Mouse (Mus musculus): ENCODE data around the gene Gal.

The Gal gene

GRCm38 (mm10) chr19:3419251-3419650, 4.9 kb upstream of the Gal start:
- DNase-seq (ENCODE audit: low spot score) = no peak

GRCm38 (mm10) chr19:3405531-3406281, 8.6 kb downstream of the Gal start:
- no peak for DNase-seq (ENCODE audit: low spot score)

- DNase-seq (ENCODE audit: low spot score) = no peak
These were observed 10.3 kb downstream of the Gal start for GRCm38 (mm10) chr19:3404030-3404429.

- DNase-seq (ENCODE audit: low spot score) = no peak
These were observed 12.0 kb downstream of the Gal start for GRCm38 (mm10) chr19:3402390-3402789.

- DNase-seq (ENCODE audit: low spot score) = no peak
These were observed 12.4 kb downstream of the Gal start for GRCm38 (mm10) chr19:3401943-3402342.

GRCm38 (mm10) chr19:3401504-3401903, 12.8 kb downstream of the Gal start:
- DNase-seq (ENCODE audit: low spot score) = no peak

GRCm38 (mm10) chr19:3400057-3400456, 14.3 kb downstream of the Gal start:
- DNase-seq (ENCODE audit: low spot score) = no peak

GRCm38 (mm10) chr19:3394216-3394615, 20.1 kb downstream of the Gal start:
- DNase-seq (ENCODE audit: low spot score) = no peak

- DNase-seq (ENCODE audit: low spot score) = no peak
These were observed 22.0 kb downstream of the Gal start for GRCm38 (mm10) chr19:3392384-3392783.

GRCm38 (mm10) chr19:3389089-3389488, 25.3 kb downstream of the Gal start:
- peak; percentile 81 for DNase-seq (ENCODE audit: low spot score)

GRCm38 (mm10) chr19:3388629-3389057, 25.7 kb downstream of the Gal start, which contains the start of gene Tesmin:
Gene Tesmin (plus strand): TSS chr19:3388857.
- DNase-seq (ENCODE audit: low spot score) = peak; percentile 76

- no peak for DNase-seq (ENCODE audit: low spot score)
These were observed 26.3 kb downstream of the Gal start for GRCm38 (mm10) chr19:3388061-3388460.

GRCm38 (mm10) chr19:3378614-3379013, 35.7 kb downstream of the Gal start:
- no peak for DNase-seq (ENCODE audit: low spot score)

GRCm38 (mm10) chr19:3376966-3377715, 37.2 kb downstream of the Gal start:
- no peak for DNase-seq (ENCODE audit: low spot score)

GRCm38 (mm10) chr19:3375945-3376495, 38.3 kb downstream of the Gal start:
- DNase-seq (ENCODE audit: low spot score) = no peak

- DNase-seq (ENCODE audit: low spot score) = no peak
These were observed 40.3 kb downstream of the Gal start for GRCm38 (mm10) chr19:3374028-3374427.

GRCm38 (mm10) chr19:3373380-3373779, 41.0 kb downstream of the Gal start:
- no peak for DNase-seq (ENCODE audit: low spot score)

- no peak for DNase-seq (ENCODE audit: low spot score)
These were observed 46.1 kb downstream of the Gal start for GRCm38 (mm10) chr19:3368276-3368675.

- no peak for DNase-seq (ENCODE audit: low spot score)
These were observed 49.3 kb downstream of the Gal start for GRCm38 (mm10) chr19:3365089-3365488.

- DNase-seq (ENCODE audit: low spot score) = no peak
These were observed 50.8 kb downstream of the Gal start for GRCm38 (mm10) chr19:3363510-3363909.
